Mouse (Mus musculus): ENCODE results near the gene Adra1b. TPM values are rescaled to one million over a fixed set of nuclear protein-coding genes. Genes with fewer than 3 reads are reported as not detected.

Gene Adra1b
- polyA plus RNA-seq, 1 experiment from 2014 or later, result 3.9 TPM

GRCm38 (mm10) chr11:43889208-43889915, 11.6 kb downstream of the Adra1b start:
- no peak overlapping the region for H3K27ac ChIP-seq (replicated peaks)
- H3K9ac ChIP-seq, result no peak overlapping the region
- H3K4me3 ChIP-seq, result no peak overlapping the region
- H3K27me3 ChIP-seq, result no peaks in the 10 kb centered on the region
- H3K4me2 ChIP-seq, result no peak overlapping the region
- WGBS, result 66% methylated on average over 8 of the region's 8 CpGs
- H3K4me1 ChIP-seq (replicated peaks), result 0 out of 2 replicates have a peak, but pooled peaks cover 4% of the 10 kb centered on the region
- H3K9me3 ChIP-seq, result no peaks in the 10 kb centered on the region
- no peaks in the 10 kb centered on the region for H3K36me3 ChIP-seq
- ATAC-seq (ENCODE audit: low read depth), result no peak

- Histone ChIP-seq H3K9me3 (no peaks in the 10 kb centered on the region), H3K4me3 (no peak overlapping the region), H3K4me2 (no peak overlapping the region), H3K27me3 (no peaks in the 10 kb centered on the region), H3K4me1 (replicated peaks) (0 out of 2 replicates have a peak, but pooled peaks cover 4% of the 10 kb centered on the region), H3K27ac (replicated peaks) (no peak overlapping the region), H3K9ac (no peak overlapping the region), H3K36me3 (no peaks in the 10 kb centered on the region)
- WGBS, result 90% methylated on average over 8 of the region's 8 CpGs
- no peak for ATAC-seq (ENCODE audit: low read depth)
Measured at GRCm38 (mm10) chr11:43888736-43889135, 12.3 kb downstream of the Adra1b start.

GRCm38 (mm10) chr11:43887597-43887996, 13.4 kb downstream of the Adra1b start:
- Histone ChIP-seq H3K4me2 (no peak overlapping the region), H3K9ac (no peak overlapping the region), H3K36me3 (no peaks in the 10 kb centered on the region), H3K4me3 (no peak overlapping the region), H3K9me3 (no peaks in the 10 kb centered on the region), H3K27me3 (no peaks in the 10 kb centered on the region), H3K4me1 (replicated peaks) (0 out of 2 replicates have a peak, but pooled peaks cover 4% of the 10 kb centered on the region), H3K27ac (replicated peaks) (no peak overlapping the region)
- no peak for ATAC-seq (ENCODE audit: low read depth)

GRCm38 (mm10) chr11:43884521-43884920, 16.5 kb downstream of the Adra1b start:
- no peak for ATAC-seq (ENCODE audit: low read depth)
- H3K4me3 ChIP-seq, result no peak overlapping the region
- H3K27me3 ChIP-seq, result no peaks in the 10 kb centered on the region
- H3K9ac ChIP-seq, result no peak overlapping the region
- H3K9me3 ChIP-seq, result no peaks in the 10 kb centered on the region
- no peak overlapping the region for H3K27ac ChIP-seq (replicated peaks)
- H3K4me1 ChIP-seq (replicated peaks), result 0 out of 2 replicates have a peak, but pooled peaks cover 4% of the 10 kb centered on the region
- H3K36me3 ChIP-seq, result no peaks in the 10 kb centered on the region
- H3K4me2 ChIP-seq, result no peak overlapping the region

- no peaks in the 10 kb centered on the region for H3K9me3 ChIP-seq
- no peaks in the 10 kb centered on the region for H3K27me3 ChIP-seq
- WGBS, result 92% methylated on average over 5 of the region's 5 CpGs
- H3K4me1 ChIP-seq (replicated peaks), result no peaks in the 10 kb centered on the region
- no peak for ATAC-seq (ENCODE audit: low read depth)
- H3K4me3 ChIP-seq, result no peak overlapping the region
- H3K36me3 ChIP-seq, result no peaks in the 10 kb centered on the region
- H3K4me2 ChIP-seq, result no peak overlapping the region
- H3K27ac ChIP-seq (replicated peaks), result no peak overlapping the region
- H3K9ac ChIP-seq, result no peak overlapping the region
Measured at GRCm38 (mm10) chr11:43883641-43884181, 17.3 kb downstream of the Adra1b start.

GRCm38 (mm10) chr11:43877211-43877610, 23.8 kb downstream of the Adra1b start:
- WGBS, result 83% methylated on average over 5 of the region's 5 CpGs
- no peak overlapping the region for H3K27ac ChIP-seq (replicated peaks)
- H3K4me2 ChIP-seq, result no peak overlapping the region
- no peaks in the 10 kb centered on the region for H3K36me3 ChIP-seq
- H3K4me1 ChIP-seq (replicated peaks), result no peaks in the 10 kb centered on the region
- H3K9ac ChIP-seq, result no peak overlapping the region
- ATAC-seq (ENCODE audit: low read depth), result no peak
- no peak overlapping the region for H3K4me3 ChIP-seq
- no peaks in the 10 kb centered on the region for H3K27me3 ChIP-seq
- H3K9me3 ChIP-seq, result no peaks in the 10 kb centered on the region

- no peak for ATAC-seq (ENCODE audit: low read depth)
- 73% methylated on average over 4 of the region's 4 CpGs for WGBS
Measured at GRCm38 (mm10) chr11:43867721-43868281, 33.2 kb downstream of the Adra1b start.

GRCm38 (mm10) chr11:43865298-43866165, 35.5 kb downstream of the Adra1b start:
- no peak overlapping the region for H3K4me2 ChIP-seq
- H3K4me3 ChIP-seq, result no peak overlapping the region
- no peak for ATAC-seq (ENCODE audit: low read depth)
- H3K9ac ChIP-seq, result no peak overlapping the region
- no peaks in the 10 kb centered on the region for H3K27me3 ChIP-seq
- H3K4me1 ChIP-seq (replicated peaks), result no peaks in the 10 kb centered on the region
- no peak overlapping the region for H3K27ac ChIP-seq (replicated peaks)
- WGBS, result 87% methylated on average over 6 of the region's 6 CpGs
- H3K9me3 ChIP-seq, result no peaks in the 10 kb centered on the region
- H3K36me3 ChIP-seq, result no peaks in the 10 kb centered on the region

More at GRCm38 (mm10) chr11:43867721-43868281, 33.2 kb downstream of the Adra1b start:
- Histone ChIP-seq H3K9ac (no peak overlapping the region), H3K4me2 (no peak overlapping the region), H3K9me3 (no peaks in the 10 kb centered on the region), H3K4me1 (replicated peaks) (no peaks in the 10 kb centered on the region), H3K27ac (replicated peaks) (no peak overlapping the region), H3K36me3 (no peaks in the 10 kb centered on the region), H3K27me3 (no peaks in the 10 kb centered on the region), H3K4me3 (no peak overlapping the region)

GRCm38 (mm10) chr11:43853046-43853445, 48.0 kb downstream of the Adra1b start:
- Histone ChIP-seq H3K9ac (no peak overlapping the region), H3K27me3 (no peaks in the 10 kb centered on the region), H3K9me3 (no peaks in the 10 kb centered on the region), H3K4me2 (no peak overlapping the region), H3K27ac (replicated peaks) (no peak overlapping the region), H3K4me1 (replicated peaks) (0 out of 2 replicates have a peak, but pooled peaks cover 4% of the 10 kb centered on the region), H3K4me3 (no peak overlapping the region), H3K36me3 (no peaks in the 10 kb centered on the region)
- ATAC-seq (ENCODE audit: low read depth), result no peak
- 60% methylated on average over 6 of the region's 6 CpGs for WGBS

GRCm38 (mm10) chr11:43848056-43848455, 53.0 kb downstream of the Adra1b start:
- Histone ChIP-seq H3K27ac (replicated peaks) (no peak overlapping the region), H3K9ac (no peak overlapping the region), H3K4me1 (replicated peaks) (0 out of 2 replicates have a peak, but pooled peaks cover 4% of the 10 kb centered on the region), H3K27me3 (no peaks in the 10 kb centered on the region), H3K4me3 (no peak overlapping the region), H3K9me3 (no peaks in the 10 kb centered on the region), H3K36me3 (no peaks in the 10 kb centered on the region), H3K4me2 (no peak overlapping the region)
- WGBS, result 89% methylated on average over 4 of the region's 4 CpGs
- no peak for ATAC-seq (ENCODE audit: low read depth)

GRCm38 (mm10) chr11:43841596-43841995, 59.4 kb downstream of the Adra1b start:
- H3K4me3 ChIP-seq, result no peak overlapping the region
- no peak overlapping the region for H3K9ac ChIP-seq
- no peaks in the 10 kb centered on the region for H3K36me3 ChIP-seq
- H3K27me3 ChIP-seq, result peaks cover 7% of the 10 kb centered on the region
- no peak for ATAC-seq (ENCODE audit: low read depth)
- H3K4me1 ChIP-seq (replicated peaks), result 0 out of 2 replicates have a peak, but pooled peaks cover 3% of the 10 kb centered on the region
- no peak overlapping the region for H3K4me2 ChIP-seq
- WGBS, result 74% methylated on average over 10 of the region's 10 CpGs
- H3K9me3 ChIP-seq, result no peaks in the 10 kb centered on the region
- no peak overlapping the region for H3K27ac ChIP-seq (replicated peaks)

- no peak for ATAC-seq (ENCODE audit: low read depth)
- 0 out of 2 replicates have a peak, but pooled peaks cover 11% of the 10 kb centered on the region for H3K4me1 ChIP-seq (replicated peaks)
- H3K9ac ChIP-seq, result no peak overlapping the region
- H3K27ac ChIP-seq (replicated peaks), result no peak overlapping the region
- no peaks in the 10 kb centered on the region for H3K9me3 ChIP-seq
- 69% methylated on average over 6 of the region's 6 CpGs for WGBS
- H3K27me3 ChIP-seq, result peaks cover 12% of the 10 kb centered on the region
- H3K36me3 ChIP-seq, result no peaks in the 10 kb centered on the region
- no peak overlapping the region for H3K4me2 ChIP-seq
- H3K4me3 ChIP-seq, result no peak overlapping the region
Measured at GRCm38 (mm10) chr11:43840491-43840890, 60.5 kb downstream of the Adra1b start.
